In the genomic region with DNA sequence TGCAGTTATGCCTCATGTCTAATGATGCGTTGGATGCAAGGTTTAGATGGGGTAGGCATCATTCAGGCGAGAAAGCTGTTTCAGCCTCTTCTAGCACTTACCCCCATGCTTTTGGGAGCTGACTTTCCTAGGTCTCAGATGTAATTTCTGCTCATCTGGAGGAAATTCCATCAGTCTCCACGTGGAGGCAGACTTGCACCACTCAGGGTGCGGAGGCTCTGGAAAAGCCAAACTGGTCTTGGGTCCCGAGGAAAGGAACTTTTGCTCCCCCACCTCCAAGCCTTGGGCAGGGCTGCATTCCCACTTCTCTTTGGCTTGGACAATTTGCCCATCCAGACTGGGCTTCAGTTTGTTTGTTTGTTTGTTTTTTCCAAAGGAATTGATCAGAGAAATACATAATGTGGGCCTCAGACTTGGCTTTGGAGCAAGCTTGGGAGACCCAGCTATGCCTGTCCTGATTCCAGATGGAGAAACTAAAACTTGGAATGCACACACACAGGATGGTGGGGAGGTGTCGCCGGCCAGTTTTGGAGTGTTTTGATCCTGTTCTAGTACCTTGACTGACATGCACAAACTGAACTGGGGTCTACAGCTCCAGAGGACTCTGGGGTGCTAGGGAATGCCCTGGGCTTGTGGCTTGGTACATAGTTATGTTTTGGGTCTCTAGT, we compare ENCODE assay signal across 8 mouse cellular contexts. TPM values are rescaled to one million over a fixed set of nuclear protein-coding genes. Genes with fewer than 3 reads are reported as not detected.
DNase-seq lines count a peak whose midpoint lies in the region; ATAC-seq and TF ChIP-seq lines count a peak whose summit lies in the region.

No protein-coding gene starts in this region.

- H3K4me2 ChIP-seq in midbrain, embryonic 14.5 days (ENCODE audit: low read length), result no peak overlapping the region
- no peak overlapping the region for H3K4me2 ChIP-seq in midbrain, embryonic 16.5 days (ENCODE audit: low read length)
- no peak overlapping the region for H3K4me2 ChIP-seq in forebrain, embryonic 16.5 days (ENCODE audit: low read length)
- no peak overlapping the region for H3K4me2 ChIP-seq in intestine, postnatal 0 days (replicated peaks; ENCODE audit: low read depth)
- H3K4me2 ChIP-seq in liver, embryonic 11.5 days, result no peak overlapping the region

- peak; percentile 87 for DNase-seq in midbrain, embryonic 14.5 days
- DNase-seq in liver, embryonic 11.5 days (ENCODE audit: low spot score), result peak; percentile 69
- peak; percentile 88 for DNase-seq in retina, embryonic 14.5 days (ENCODE audit: low spot score)
- DNase-seq in yolk sac, embryonic 10.5 days (ENCODE audit: low spot score), result peak; percentile 61

- no peak for ATAC-seq in midbrain, embryonic 14.5 days (ENCODE audit: low FRiP score, low TSS enrichment)
- ATAC-seq in midbrain, embryonic 16.5 days, result no peak
- ATAC-seq in forebrain, embryonic 16.5 days, result 0 out of 2 replicates have a peak, but pooled peaks have one; percentile 31
- ATAC-seq in intestine, postnatal 0 days, result no peak
- no peak for ATAC-seq in liver, embryonic 11.5 days (replicated peaks; ENCODE audit: low FRiP score)

- no peak overlapping the region for H3K27ac ChIP-seq in midbrain, embryonic 14.5 days (replicated peaks; ENCODE audit: low read depth, low read length)
- no peak overlapping the region for H3K27ac ChIP-seq in midbrain, embryonic 16.5 days (ENCODE audit: low read length)
- no peak overlapping the region for H3K27ac ChIP-seq in bone marrow macrophage, adult 2 months (ENCODE audit: insufficient read depth, low read depth, low read length)
- no peak overlapping the region for H3K27ac ChIP-seq in forebrain, embryonic 16.5 days (ENCODE audit: low read length)
- H3K27ac ChIP-seq in intestine, postnatal 0 days (ENCODE audit: low read depth, low read length), result no peak overlapping the region
- H3K27ac ChIP-seq in liver, embryonic 11.5 days (ENCODE audit: low read depth, low read length), result no peak overlapping the region

- H3K9ac ChIP-seq in midbrain, embryonic 14.5 days (replicated peaks; ENCODE audit: low read length), result no peak overlapping the region
- H3K9ac ChIP-seq in midbrain, embryonic 16.5 days (ENCODE audit: low read depth, low read length), result no peak overlapping the region
- H3K9ac ChIP-seq in forebrain, embryonic 16.5 days (replicated peaks; ENCODE audit: low read depth, low read length), result no peak overlapping the region
- H3K9ac ChIP-seq in intestine, postnatal 0 days (ENCODE audit: low read depth, low read length), result no peak overlapping the region
- H3K9ac ChIP-seq in liver, embryonic 11.5 days (ENCODE audit: low read depth, low read length), result no peak overlapping the region

- no peaks in the 10 kb centered on the region for H3K9me3 ChIP-seq in midbrain, embryonic 14.5 days (ENCODE audit: control insufficient read depth, low read length)
- H3K9me3 ChIP-seq in midbrain, embryonic 16.5 days (replicated peaks; ENCODE audit: control insufficient read depth, low read length, poor library complexity, severe bottlenecking), result no peaks in the 10 kb centered on the region
- H3K9me3 ChIP-seq in forebrain, embryonic 16.5 days (ENCODE audit: control insufficient read depth, low read length), result no peaks in the 10 kb centered on the region
- H3K9me3 ChIP-seq in intestine, postnatal 0 days (ENCODE audit: control insufficient read depth), result no peaks in the 10 kb centered on the region
- H3K9me3 ChIP-seq in liver, embryonic 11.5 days (ENCODE audit: control insufficient read depth, low read length), result no peaks in the 10 kb centered on the region

- no peaks in the 10 kb centered on the region for H3K36me3 ChIP-seq in midbrain, embryonic 14.5 days (ENCODE audit: control insufficient read depth, insufficient read depth, low read length)
- H3K36me3 ChIP-seq in midbrain, embryonic 16.5 days (ENCODE audit: control insufficient read depth, insufficient read depth, low read length), result no peaks in the 10 kb centered on the region
- no peaks in the 10 kb centered on the region for H3K36me3 ChIP-seq in forebrain, embryonic 16.5 days (ENCODE audit: control insufficient read depth, insufficient read depth)
- no peaks in the 10 kb centered on the region for H3K36me3 ChIP-seq in intestine, postnatal 0 days (ENCODE audit: control insufficient read depth, insufficient read depth)
- no peaks in the 10 kb centered on the region for H3K36me3 ChIP-seq in liver, embryonic 11.5 days (ENCODE audit: control insufficient read depth, insufficient read depth, low read length)

- peak; percentile 59 for TF ChIP-seq CTCF in bone marrow macrophage, adult 2 months (IDR thresholded peaks at IDR 0.05; ENCODE audit: low read depth, low read length)
- TF ChIP-seq CTCF in intestine, postnatal 0 days (IDR thresholded peaks at IDR 0.05; ENCODE audit: low read depth), result peak; percentile 100

- H3K4me1 ChIP-seq in midbrain, embryonic 14.5 days (ENCODE audit: control insufficient read depth, insufficient read depth, low read length), result no peaks in the 10 kb centered on the region
- no peaks in the 10 kb centered on the region for H3K4me1 ChIP-seq in midbrain, embryonic 16.5 days (ENCODE audit: control insufficient read depth, insufficient read depth, low read length)
- H3K4me1 ChIP-seq in bone marrow macrophage, adult 2 months (ENCODE audit: control insufficient read depth, insufficient read depth, low read length), result no peaks in the 10 kb centered on the region
- H3K4me1 ChIP-seq in forebrain, embryonic 16.5 days (replicated peaks; ENCODE audit: control insufficient read depth, insufficient read depth, low read length), result no peaks in the 10 kb centered on the region
- H3K4me1 ChIP-seq in intestine, postnatal 0 days (replicated peaks; ENCODE audit: control insufficient read depth, insufficient read depth, low read length), result no peaks in the 10 kb centered on the region
- H3K4me1 ChIP-seq in liver, embryonic 11.5 days (replicated peaks; ENCODE audit: control insufficient read depth, insufficient read depth, low read length), result 0 out of 2 replicates have a peak, but pooled peaks cover 3% of the 10 kb centered on the region

- WGBS in midbrain, embryonic 14.5 days, result 25% methylated on average over 7 of the region's 7 CpGs
- WGBS in midbrain, embryonic 16.5 days, result 24% methylated on average over 7 of the region's 7 CpGs
- WGBS in forebrain, embryonic 16.5 days, result 27% methylated on average over 7 of the region's 7 CpGs
- 19% methylated on average over 7 of the region's 7 CpGs for WGBS in intestine, postnatal 0 days
- WGBS in liver, embryonic 11.5 days, result 19% methylated on average over 7 of the region's 7 CpGs

- no peak for TF ChIP-seq POLR2A in bone marrow macrophage, adult 2 months (IDR thresholded peaks at IDR 0.05; ENCODE audit: borderline replicate concordance, low read depth, low read length)

- H3K4me3 ChIP-seq in midbrain, embryonic 14.5 days (replicated peaks; ENCODE audit: low read depth, low read length), result no peak overlapping the region
- no peak overlapping the region for H3K4me3 ChIP-seq in midbrain, embryonic 16.5 days (ENCODE audit: low read depth, low read length)
- no peak overlapping the region for H3K4me3 ChIP-seq in bone marrow macrophage, adult 2 months (ENCODE audit: insufficient read depth, low read length)
- H3K4me3 ChIP-seq in forebrain, embryonic 16.5 days (replicated peaks; ENCODE audit: low read length), result no peak overlapping the region
- H3K4me3 ChIP-seq in intestine, postnatal 0 days (ENCODE audit: low read depth, low read length), result no peak overlapping the region
- H3K4me3 ChIP-seq in liver, embryonic 11.5 days (ENCODE audit: low read depth, low read length), result no peak overlapping the region

- H3K27me3 ChIP-seq in midbrain, embryonic 14.5 days (ENCODE audit: control insufficient read depth, insufficient read depth, low read length), result no peaks in the 10 kb centered on the region
- H3K27me3 ChIP-seq in midbrain, embryonic 16.5 days (ENCODE audit: control insufficient read depth, insufficient read depth, low read depth, low read length), result no peaks in the 10 kb centered on the region
- H3K27me3 ChIP-seq in forebrain, embryonic 16.5 days (replicated peaks; ENCODE audit: control insufficient read depth, insufficient read depth, low read length), result no peaks in the 10 kb centered on the region; the same call in 1 of the 2 replicates
- no peaks in the 10 kb centered on the region for H3K27me3 ChIP-seq in intestine, postnatal 0 days (replicated peaks; ENCODE audit: control insufficient read depth, insufficient read depth, low read length)
- H3K27me3 ChIP-seq in liver, embryonic 11.5 days (replicated peaks; ENCODE audit: control insufficient read depth, insufficient read depth, low read length), result no peaks in the 10 kb centered on the region

RNA-seq across cellular contexts. Expression of gene Wdr5, which starts 37.8 kb away (rescaled TPM):
- polyA plus RNA-seq in midbrain, embryonic 14.5 days (2014; fragmentation: Nextera tagmentation; extraction: Ambion mirVana), result 31.9 and 44.2 TPM in 2 replicates
- 42.6 and 44.4 TPM in 2 replicates for polyA plus RNA-seq in midbrain, embryonic 16.5 days (2015; fragmentation: Nextera tagmentation; extraction: Ambion mirVana)
- polyA plus RNA-seq in bone marrow macrophage, adult 2 months (2012; ENCODE audit: insufficient read depth, insufficient read length, missing spikeins), result 22.0 and 25.4 TPM in 2 replicates
- 51.8 and 56.9 TPM in 2 replicates for polyA plus RNA-seq in forebrain, embryonic 16.5 days (2015; fragmentation: Nextera tagmentation; extraction: Ambion mirVana)
- polyA plus RNA-seq in intestine, postnatal 0 days (2015; fragmentation: Nextera tagmentation; extraction: Ambion mirVana), result 15.6 and 16.2 TPM in 2 replicates
- polyA plus RNA-seq in liver, embryonic 11.5 days (2014; fragmentation: Nextera tagmentation; extraction: Ambion mirVana), result 76.7 and 78.0 TPM in 2 replicates

RNA-seq across cellular contexts. Expression of gene Brd3, which starts 45.3 kb away (rescaled TPM):
- polyA plus RNA-seq in midbrain, embryonic 14.5 days (2014; fragmentation: Nextera tagmentation; extraction: Ambion mirVana), result 165 and 174 TPM in 2 replicates
- polyA plus RNA-seq in midbrain, embryonic 16.5 days (2015; fragmentation: Nextera tagmentation; extraction: Ambion mirVana), result 141 and 142 TPM in 2 replicates
- polyA plus RNA-seq in bone marrow macrophage, adult 2 months (2012; ENCODE audit: insufficient read depth, insufficient read length, missing spikeins), result 27.4 and 29.1 TPM in 2 replicates
- polyA plus RNA-seq in forebrain, embryonic 16.5 days (2015; fragmentation: Nextera tagmentation; extraction: Ambion mirVana), result 152 and 153 TPM in 2 replicates
- 49.8 and 50.2 TPM in 2 replicates for polyA plus RNA-seq in intestine, postnatal 0 days (2015; fragmentation: Nextera tagmentation; extraction: Ambion mirVana)
- 111 and 113 TPM in 2 replicates for polyA plus RNA-seq in liver, embryonic 11.5 days (2014; fragmentation: Nextera tagmentation; extraction: Ambion mirVana)
